Mouse (Mus musculus) liver, postnatal 0 days (tissue): ENCODE results near the gene S100a6.

ENCODE experiments used
- CTCF ChIP-seq: sonication (generic); IDR thresholded peaks from 2 replicates; pipeline ENCODE4 v1.5.1; 2016; ENCODE audit warnings: antibody characterized with exemption, low read depth
- EP300 ChIP-seq: IDR thresholded peaks from 2 replicates; pipeline ENCODE4 v1.6.1; 2016; ENCODE audit warnings: antibody characterized with exemption, low read depth, mild to moderate bottlenecking

- TF ChIP-seq EP300 (no peak), CTCF (no peak)
These were observed 1.5 kb downstream of the S100a6 start for GRCm38 (mm10) chr3:90614148-90614530.
